ENCODE assay signal across 15 mouse cellular contexts in genomic region chr11:118403951-118404899, GRCm38 (mm10). TPM values are rescaled to one million over a fixed set of nuclear protein-coding genes. Genes with fewer than 3 reads are reported as not detected.
DNase-seq lines count a peak whose midpoint lies in the region; ATAC-seq lines count a peak whose summit lies in the region.
"Had no signal": no experiment of that assay in that cellular context is flagged by ENCODE, and none has a peak within 500 bp of the region (broad histone marks: within the 10 kb centered on the region; RNA-seq: fewer than 3 reads in every experiment).

No protein-coding gene starts in this region.

- H3K9ac ChIP-seq in midbrain, embryonic 13.5 days (replicated peaks), result no peak overlapping the region
- H3K9ac ChIP-seq: forebrain, postnatal 0 days; liver, embryonic 15.5 days had no signal

- 62% methylated on average over 6 of the region's 6 CpGs for WGBS in heart, embryonic 10.5 days
- WGBS in midbrain, embryonic 13.5 days, result 72% methylated on average over 6 of the region's 6 CpGs

- ATAC-seq in megakaryocyte, adult 5-6 weeks (ENCODE audit: poor library complexity, severe bottlenecking), result no peak
- ATAC-seq in midbrain, embryonic 13.5 days, result no peak
- ATAC-seq: forebrain, postnatal 0 days had no signal

- no peak overlapping the region for H3K4me2 ChIP-seq in midbrain, embryonic 13.5 days (replicated peaks)
- H3K4me2 ChIP-seq: liver, embryonic 15.5 days had no signal

- no peaks in the 10 kb centered on the region for H3K9me3 ChIP-seq in heart, embryonic 10.5 days
- no peaks in the 10 kb centered on the region for H3K9me3 ChIP-seq in megakaryocyte, embryonic 14.5 days
- H3K9me3 ChIP-seq in midbrain, embryonic 13.5 days, result no peaks in the 10 kb centered on the region
- H3K9me3 ChIP-seq: limb, embryonic 10.5 days; liver, embryonic 15.5 days had no signal

- H3K4me1 ChIP-seq in heart, embryonic 10.5 days, result peaks cover 66% of the 10 kb centered on the region
- H3K4me1 ChIP-seq in megakaryocyte, embryonic 14.5 days, result peaks cover 85% of the 10 kb centered on the region
- H3K4me1 ChIP-seq in brown adipose tissue, adult 24 weeks (ENCODE audit: control insufficient read depth, insufficient read depth, insufficient read length, low read length), result peaks cover 21% of the 10 kb centered on the region
- no peaks in the 10 kb centered on the region for H3K4me1 ChIP-seq in midbrain, embryonic 13.5 days (replicated peaks)

- no peak overlapping the region for H3K4me3 ChIP-seq in heart, embryonic 10.5 days
- peak overlapping the region; percentile 28 for H3K4me3 ChIP-seq in megakaryocyte, embryonic 14.5 days (replicated peaks)
- no peak overlapping the region for H3K4me3 ChIP-seq in brown adipose tissue, adult 24 weeks (ENCODE audit: insufficient read depth, low read depth, low read length)
- H3K4me3 ChIP-seq in midbrain, embryonic 13.5 days (replicated peaks), result no peak overlapping the region
- H3K4me3 ChIP-seq: limb, embryonic 10.5 days; liver, embryonic 15.5 days; myocyte had no signal

- no peak for DNase-seq in heart, embryonic 10.5 days (ENCODE audit: low spot score)
- no peak for DNase-seq in heart, postnatal 4 days
- DNase-seq in kidney, postnatal 10 days, result peak; percentile 13
- DNase-seq: adrenal gland, adult 2 months; embryo, embryonic 11 days; forebrain, postnatal 0 days; heart, postnatal 36 days had no signal

- no peaks in the 10 kb centered on the region for H3K27me3 ChIP-seq in heart, embryonic 10.5 days (ENCODE audit: insufficient read depth, poor library complexity, severe bottlenecking)
- no peaks in the 10 kb centered on the region for H3K27me3 ChIP-seq in megakaryocyte, embryonic 14.5 days (replicated peaks)
- H3K27me3 ChIP-seq in midbrain, embryonic 13.5 days, result no peaks in the 10 kb centered on the region
- H3K27me3 ChIP-seq: liver, embryonic 15.5 days had no signal

- peak overlapping the region; percentile 52; the same call in 1 of the 2 replicates for H3K27ac ChIP-seq in heart, embryonic 10.5 days
- H3K27ac ChIP-seq in brown adipose tissue, adult 24 weeks (replicated peaks; ENCODE audit: low read depth, low read length), result peak overlapping the region; percentile 28
- no peak overlapping the region for H3K27ac ChIP-seq in midbrain, embryonic 13.5 days
- H3K27ac ChIP-seq: limb, embryonic 10.5 days; liver, embryonic 15.5 days had no signal

- peaks cover 35% of the 10 kb centered on the region for H3K36me3 ChIP-seq in heart, embryonic 10.5 days
- peaks cover 64% of the 10 kb centered on the region for H3K36me3 ChIP-seq in megakaryocyte, embryonic 14.5 days (replicated peaks; ENCODE audit: low read length)
- peaks cover 39% of the 10 kb centered on the region for H3K36me3 ChIP-seq in midbrain, embryonic 13.5 days

RNA-seq across cellular contexts. Expression of gene Lgals3bp, which starts 2.3 kb away (rescaled TPM):
- polyA plus RNA-seq in heart, embryonic 10.5 days (2016; fragmentation: Nextera tagmentation; extraction: Ambion mirVana), result 5.1 and 6.2 TPM in 2 replicates
- 10 to 100 TPM; 20.2 to 24.4 TPM for total RNA-seq in heart, postnatal 4 days (2021)
- 84.6 and 224 TPM in 2 replicates for polyA plus RNA-seq in megakaryocyte, embryonic 14.5 days (2012; ENCODE audit: insufficient read depth, low replicate concordance)
- total RNA-seq in megakaryocyte, adult 5-6 weeks (2015), result 63.8 and 78.5 TPM in 2 replicates
- 42.1 and 48.1 TPM in 2 replicates for total RNA-seq in megakaryocyte, adult 5-6 weeks (2017)
- 86.8 and 88.8 TPM in 2 replicates for polyA plus RNA-seq in brown adipose tissue, adult 24 weeks (2012; ENCODE audit: insufficient read depth, insufficient read length, missing spikeins)
- 1.7 and 2.3 TPM in 2 replicates for polyA plus RNA-seq in midbrain, embryonic 13.5 days (2015; fragmentation: Nextera tagmentation; extraction: Ambion mirVana)

RNA-seq across cellular contexts. Expression of gene Cant1, which starts 14.7 kb away (rescaled TPM):
- 22.4 and 23.5 TPM in 2 replicates for polyA plus RNA-seq in heart, embryonic 10.5 days (2016; fragmentation: Nextera tagmentation; extraction: Ambion mirVana)
- 10 to 100 TPM; 19.6 to 20.2 TPM for total RNA-seq in heart, postnatal 4 days (2021)
- polyA plus RNA-seq in megakaryocyte, embryonic 14.5 days (2012; ENCODE audit: insufficient read depth, low replicate concordance), result 41.8 and 139 TPM in 2 replicates
- 18.9 and 19.2 TPM in 2 replicates for total RNA-seq in megakaryocyte, adult 5-6 weeks (2015)
- 16.9 and 19.0 TPM in 2 replicates for total RNA-seq in megakaryocyte, adult 5-6 weeks (2017)
- polyA plus RNA-seq in brown adipose tissue, adult 24 weeks (2012; ENCODE audit: insufficient read depth, insufficient read length, missing spikeins), result 11.4 and 12.1 TPM in 2 replicates
- 23.5 and 26.0 TPM in 2 replicates for polyA plus RNA-seq in midbrain, embryonic 13.5 days (2015; fragmentation: Nextera tagmentation; extraction: Ambion mirVana)

RNA-seq across cellular contexts. Expression of gene C1qtnf1, which starts 23.8 kb away (rescaled TPM):
- polyA plus RNA-seq in heart, embryonic 10.5 days (2016; fragmentation: Nextera tagmentation; extraction: Ambion mirVana), result 2.7 and 3.3 TPM in 2 replicates
- total RNA-seq in heart, postnatal 4 days (2021), result 10 to 100 TPM; 21.2 to 25.1 TPM
- polyA plus RNA-seq in megakaryocyte, embryonic 14.5 days (2012; ENCODE audit: insufficient read depth, low replicate concordance), result not detected in 2 replicates
- total RNA-seq in megakaryocyte, adult 5-6 weeks (2015), result not detected in 2 replicates
- total RNA-seq in megakaryocyte, adult 5-6 weeks (2017), result not detected in 2 replicates
- polyA plus RNA-seq in brown adipose tissue, adult 24 weeks (2012; ENCODE audit: insufficient read depth, insufficient read length, missing spikeins), result 9.1 and 14.7 TPM in 2 replicates
- polyA plus RNA-seq in midbrain, embryonic 13.5 days (2015; fragmentation: Nextera tagmentation; extraction: Ambion mirVana), result 2.5 and 2.8 TPM in 2 replicates
- total RNA-seq: megakaryocyte-erythroid progenitor cell, adult 5-6 weeks had no signal

RNA-seq across cellular contexts. Expression of gene Timp2, which starts 48.7 kb away (rescaled TPM):
- polyA plus RNA-seq in heart, embryonic 10.5 days (2016; fragmentation: Nextera tagmentation; extraction: Ambion mirVana), result 37.4 and 39.2 TPM in 2 replicates
- total RNA-seq in heart, postnatal 4 days (2021), result 100 to 1,000 TPM; 206 to 223 TPM
- polyA plus RNA-seq in megakaryocyte, embryonic 14.5 days (2012; ENCODE audit: insufficient read depth, low replicate concordance), result 8.4 and 8.9 TPM in 2 replicates
- 39.0 and 39.4 TPM in 2 replicates for total RNA-seq in megakaryocyte, adult 5-6 weeks (2015)
- 26.4 and 49.5 TPM in 2 replicates for total RNA-seq in megakaryocyte, adult 5-6 weeks (2017)
- polyA plus RNA-seq in brown adipose tissue, adult 24 weeks (2012; ENCODE audit: insufficient read depth, insufficient read length, missing spikeins), result 46.0 and 69.1 TPM in 2 replicates
- 37.2 and 42.2 TPM in 2 replicates for polyA plus RNA-seq in midbrain, embryonic 13.5 days (2015; fragmentation: Nextera tagmentation; extraction: Ambion mirVana)

Comparison
In these comparisons a context has a peak if more than half of its experiments do, and no peak if none do; other contexts are left out.
1. RNA of gene Lgals3bp, which starts 2.3 kb away (polyA plus RNA-seq): 84.6 to 224 TPM in megakaryocyte, embryonic 14.5 days and 86.8 to 88.8 TPM in brown adipose tissue, adult 24 weeks; 5.1 to 6.2 TPM in heart, embryonic 10.5 days and 1.7 to 2.3 TPM in midbrain, embryonic 13.5 days; every median in the first group is over 10 times any median in the second.